Mouse (Mus musculus) urinary bladder, adult 2 months (tissue): ENCODE results near the gene Itgbl1. TPM values are rescaled to one million over a fixed set of nuclear protein-coding genes. Genes with fewer than 3 reads are reported as not detected.
"Not testable (repeated sequence)": the region's sequence is repeated elsewhere in the genome, so short reads cannot be mapped to it uniquely, and the experiment has no call there.

Experiments
- DNase-seq: peaks from one replicate; pipeline ENCODE4 v3.0.0; 2022; ENCODE audit warnings: low spot score
- polyA plus RNA-seq: library from polyadenylated mRNA; depleted of rRNA; stranded (reverse); fragments of >200 nt; gene quantifications from 2 replicates; pipeline ENCODE4 v1.2.3, GENCODE M21; 2012; rRNA removed

The Itgbl1 gene
- polyA plus RNA-seq, result 7.5 and 11.7 TPM in 2 replicates

GRCm38 (mm10) chr14:123659921-123660385 is at the start of gene Itgbl1:
Itgbl1 (plus strand) TSS chr14:123659971.
- no peak for DNase-seq

GRCm38 (mm10) chr14:123622969-123623368 is 36.8 kb upstream of the Itgbl1 start:
- no peak for DNase-seq

GRCm38 (mm10) chr14:123626501-123627179 is 33.1 kb upstream of the Itgbl1 start, which contains the start of gene Nalcn:
Nalcn (minus strand) TSS chr14:123627144.
- DNase-seq, result no peak

- no peak for DNase-seq
Observed at GRCm38 (mm10) chr14:123627180-123627562, 32.6 kb upstream of the Itgbl1 start.

GRCm38 (mm10) chr14:123661091-123661491 is 1.3 kb downstream of the Itgbl1 start:
- no peak for DNase-seq

GRCm38 (mm10) chr14:123662386-123662785 is 2.6 kb downstream of the Itgbl1 start:
- DNase-seq, result no peak

- no peak for DNase-seq
Observed at GRCm38 (mm10) chr14:123663206-123663605, 3.4 kb downstream of the Itgbl1 start.

GRCm38 (mm10) chr14:123664451-123664850 is 4.7 kb downstream of the Itgbl1 start:
- DNase-seq, result no peak

GRCm38 (mm10) chr14:123671076-123671475 is 11.3 kb downstream of the Itgbl1 start:
- not testable (repeated sequence) for DNase-seq

GRCm38 (mm10) chr14:123678091-123678490 is 18.3 kb downstream of the Itgbl1 start:
- no peak for DNase-seq

GRCm38 (mm10) chr14:123714751-123715150 is 55.0 kb downstream of the Itgbl1 start:
- no peak for DNase-seq

GRCm38 (mm10) chr14:123742055-123742454 is 82.3 kb downstream of the Itgbl1 start:
- DNase-seq, result no peak

- DNase-seq, result no peak
Observed at GRCm38 (mm10) chr14:123751017-123751416, 91.2 kb downstream of the Itgbl1 start.

- no peak for DNase-seq
Observed at GRCm38 (mm10) chr14:123759534-123759933, 99.8 kb downstream of the Itgbl1 start.

- no peak for DNase-seq
Observed at GRCm38 (mm10) chr14:123760079-123760478, 100.3 kb downstream of the Itgbl1 start.

- no peak for DNase-seq
Observed at GRCm38 (mm10) chr14:123801744-123802143, 142.0 kb downstream of the Itgbl1 start.

GRCm38 (mm10) chr14:123837662-123838061 is 177.9 kb downstream of the Itgbl1 start:
- DNase-seq, result no peak

GRCm38 (mm10) chr14:123843675-123844425 is 184.1 kb downstream of the Itgbl1 start:
- DNase-seq, result no peak

GRCm38 (mm10) chr14:123864531-123864930 is 204.8 kb downstream of the Itgbl1 start:
- DNase-seq, result no peak

- DNase-seq, result no peak
Observed at GRCm38 (mm10) chr14:123865779-123866726, 206.3 kb downstream of the Itgbl1 start.

GRCm38 (mm10) chr14:123927903-123928302 is 268.1 kb downstream of the Itgbl1 start:
- DNase-seq, result no peak

GRCm38 (mm10) chr14:123966531-123966930 is 306.8 kb downstream of the Itgbl1 start:
- DNase-seq, result no peak
